Mouse (Mus musculus) lung, postnatal 36 days (tissue): ENCODE results near the gene Dpp9.

ENCODE experiments used
- DNase-seq: peaks from one replicate; pipeline ENCODE4 v3.0.0; 2022; ENCODE audit warnings: mixed read lengths

The Dpp9 gene

DNA sequence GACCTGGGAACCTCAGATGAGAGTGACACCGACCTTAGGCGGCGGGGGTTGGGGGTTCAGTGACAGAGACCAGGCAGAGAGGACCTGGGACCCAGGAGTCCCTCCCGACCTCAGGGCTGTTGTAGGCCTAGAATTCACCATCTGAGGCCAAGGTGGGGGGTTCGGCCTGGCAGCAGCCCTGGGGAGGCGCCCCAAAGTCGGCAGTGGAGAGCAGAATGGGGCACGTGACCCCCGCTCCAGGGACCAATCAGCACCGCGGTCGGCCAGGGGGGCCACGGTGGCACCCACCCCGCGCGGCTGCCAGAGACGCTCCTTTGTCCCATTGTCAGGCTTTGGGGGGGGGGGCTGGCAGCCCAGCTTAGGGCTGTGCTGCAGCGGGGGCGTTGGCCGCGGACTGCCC lies 79.3 kb downstream of the Dpp9 start:
- no peak for DNase-seq

DNA sequence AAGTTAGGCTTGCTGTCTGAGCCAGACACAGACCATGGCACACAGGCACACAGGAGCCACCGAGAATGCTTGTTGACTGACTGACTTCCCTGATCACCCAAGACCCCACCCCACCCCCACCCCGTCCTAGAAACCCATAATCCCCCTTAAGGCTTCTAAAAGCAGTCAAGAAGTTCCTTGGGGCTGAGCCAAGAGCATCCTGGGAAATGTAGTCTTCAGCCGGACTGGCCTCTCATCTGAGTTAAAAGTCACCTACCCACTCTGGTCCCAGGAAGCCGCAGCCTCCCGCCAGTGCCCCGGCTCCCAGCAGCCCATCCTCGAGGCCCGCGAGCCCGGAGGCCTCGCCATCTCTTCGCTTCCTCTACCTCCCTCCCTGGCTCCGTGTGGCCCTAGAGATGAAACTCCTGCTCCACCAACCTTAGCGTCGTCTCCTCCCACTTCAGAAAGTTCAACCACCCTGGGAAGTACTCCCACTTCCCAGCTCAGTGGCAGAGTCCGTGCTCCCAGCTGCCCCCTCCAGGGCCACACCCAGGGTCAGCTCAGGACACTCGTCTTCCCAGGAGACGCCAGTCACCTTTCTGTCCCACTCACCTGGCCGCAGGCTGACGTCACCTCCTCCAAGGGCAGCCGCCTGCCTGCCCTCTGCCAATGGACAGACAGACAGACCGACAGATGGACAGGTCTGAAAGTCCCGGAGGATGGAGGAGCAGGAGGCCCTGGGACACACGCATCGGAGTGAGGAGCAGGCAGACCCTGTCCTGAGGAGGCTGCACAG lies 80.7 kb downstream of the Dpp9 start:
- peak; percentile 21 for DNase-seq
